Mouse (Mus musculus) heart, postnatal 4 days (tissue): ENCODE measurements around the gene Usp28. TPM values are rescaled to one million over a fixed set of nuclear protein-coding genes. Genes with fewer than 3 reads are reported as not detected.

Source experiments
- DNase-seq: peaks from one replicate; pipeline ENCODE4 v3.0.0; 2021
- total RNA-seq, 2 experiments: library from RNA; stranded (reverse); gene quantifications; 2 replicates each; pipeline ENCODE4 v1.2.3; 2021

Gene Usp28
- total RNA-seq, 2 experiments from 2014 or later = 198 to 205 TPM

- DNase-seq = no peak
Observed at GRCm38 (mm10) chr9:49023956-49024355, 38.8 kb downstream of the Usp28 start.

- no peak for DNase-seq
Observed at GRCm38 (mm10) chr9:49024529-49024928, 39.4 kb downstream of the Usp28 start.

DNA sequence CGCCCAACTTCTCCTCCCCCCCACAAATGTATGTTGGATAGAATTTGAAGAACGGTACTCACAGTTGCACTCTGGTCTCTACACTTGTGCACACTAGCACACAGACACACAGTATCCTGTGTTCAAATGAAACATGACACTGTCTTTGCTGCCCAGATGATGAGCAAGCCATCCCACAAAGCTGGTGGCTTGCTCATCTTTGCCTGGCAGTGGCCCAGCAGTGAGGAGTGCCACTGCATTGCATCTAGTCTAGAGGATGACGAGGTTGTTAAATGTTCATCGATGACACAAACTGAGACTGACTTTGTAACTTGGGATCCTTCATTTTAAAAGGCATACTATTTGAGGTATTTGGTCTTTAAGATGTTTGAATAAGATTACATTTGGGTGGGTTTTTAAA is 49.6 kb downstream of the Usp28 start:
- no peak for DNase-seq

GRCm38 (mm10) chr9:49050901-49051300 is 65.7 kb downstream of the Usp28 start:
- DNase-seq = no peak

DNA sequence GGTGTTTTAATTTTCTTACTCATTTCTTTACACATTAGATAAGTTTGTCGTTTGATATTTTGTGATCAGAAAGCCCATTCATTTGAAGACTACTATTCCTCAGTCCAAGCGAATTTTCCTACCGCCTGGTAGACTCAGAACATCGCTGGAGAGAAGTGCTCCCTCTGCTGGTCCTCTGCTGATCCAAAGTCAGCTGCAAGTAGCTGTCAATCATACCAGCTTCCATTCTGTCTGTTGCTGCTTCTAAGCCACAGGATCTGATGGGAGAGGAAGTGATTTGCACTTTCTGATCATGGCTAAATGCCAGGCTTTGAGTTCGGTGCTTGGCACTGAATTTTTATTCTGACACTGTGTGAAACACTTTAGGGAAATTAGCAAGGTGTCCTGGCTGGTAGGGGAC is 66.2 kb downstream of the Usp28 start:
- peak; percentile 78 for DNase-seq

- DNase-seq = no peak
Observed at GRCm38 (mm10) chr9:49054028-49054427, 68.9 kb downstream of the Usp28 start.

- peak; percentile 94 for DNase-seq
Observed at GRCm38 (mm10) chr9:49055333-49056205, 70.4 kb downstream of the Usp28 start, which contains the start of gene Zw10. Zw10 (plus strand) TSS chr9:49055613.

GRCm38 (mm10) chr9:49076847-49077246 is 91.7 kb downstream of the Usp28 start:
- peak; percentile 40 for DNase-seq

GRCm38 (mm10) chr9:49081107-49081506 is 95.9 kb downstream of the Usp28 start, which contains the start of gene Tmprss5:
Tmprss5 (plus strand) TSS chr9:49081260.
- no peak for DNase-seq

DNA sequence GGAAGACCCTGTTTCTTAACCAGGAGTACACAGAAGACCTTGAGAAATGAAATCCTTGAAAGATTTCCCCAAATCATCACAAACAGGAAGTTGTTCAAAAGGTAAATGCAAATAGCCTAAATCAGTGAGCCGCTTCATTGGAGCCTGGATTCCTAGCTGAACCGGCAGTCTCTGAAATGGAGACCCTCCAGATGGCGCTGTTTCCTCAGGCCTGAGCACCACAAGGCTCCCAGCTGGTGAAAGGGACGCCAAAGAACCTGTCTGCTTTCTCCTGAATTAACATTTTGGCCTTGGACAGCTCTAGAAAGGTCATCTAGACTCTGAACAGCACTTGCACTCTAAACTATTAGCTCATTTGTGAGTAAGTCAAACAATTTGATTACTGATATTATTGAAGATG is 96.4 kb downstream of the Usp28 start:
- peak; percentile 85 for DNase-seq

GRCm38 (mm10) chr9:49087317-49087716 is 102.1 kb downstream of the Usp28 start:
- no peak for DNase-seq

Other genes with a start within 250 kb of the Usp28 start
- gene Zbtb16, start 149.2 kb upstream of the Usp28 start, total RNA-seq = 10 to 100 TPM; 24.0 to 24.7 TPM
- under 1 TPM; 0.14 to 0.59 TPM for gene Htr3a, start 74.3 kb upstream of the Usp28 start, total RNA-seq
- gene Htr3b, start 20.4 kb upstream of the Usp28 start, total RNA-seq = not detected
- gene Zw10, start 70.2 kb downstream of the Usp28 start, total RNA-seq = 10 to 100 TPM; 13.4 to 15.7 TPM
- not detected for gene Tmprss5, start 95.9 kb downstream of the Usp28 start, total RNA-seq